Mouse (Mus musculus): ENCODE data around the gene Secisbp2l. TPM values are rescaled to one million over a fixed set of nuclear protein-coding genes. Genes with fewer than 3 reads are reported as not detected.

The Secisbp2l gene
- 22.1 and 23.5 TPM in 2 replicates for polyA plus RNA-seq (2014; fragmentation: Nextera tagmentation; extraction: Ambion mirVana)

DNA sequence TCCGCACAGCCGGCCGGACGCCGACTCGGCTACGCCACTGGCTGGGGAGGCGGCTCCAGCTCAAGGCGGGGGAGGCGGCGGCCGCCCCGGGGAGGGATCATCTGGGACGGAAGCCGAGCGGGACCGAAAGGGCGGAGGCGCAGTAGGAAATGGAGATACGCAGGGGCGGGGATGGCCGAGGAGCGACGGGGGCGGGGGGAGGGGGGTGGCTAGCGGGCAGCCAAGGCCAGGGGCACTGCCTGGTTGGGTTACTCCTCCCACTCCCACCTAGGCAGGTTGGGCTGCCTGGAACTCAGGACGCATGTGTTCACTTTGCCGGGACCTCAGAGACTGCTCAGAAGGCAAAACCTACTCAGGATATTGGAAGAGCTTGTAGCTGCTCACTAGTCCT is at the start of gene Secisbp2l:
TSS of gene Secisbp2l (minus strand) at position 152 of the 391 bp plus-strand sequence.
- Histone ChIP-seq H3K4me3 (ENCODE audit: low read depth, low read length) (peak within 1 kb of the TSS; percentile 87), H3K9me3 (ENCODE audit: control insufficient read depth, low read length) (no peaks in the 10 kb centered on the region)
- WGBS = 0% methylated on average over 25 of the region's 28 CpGs

DNA sequence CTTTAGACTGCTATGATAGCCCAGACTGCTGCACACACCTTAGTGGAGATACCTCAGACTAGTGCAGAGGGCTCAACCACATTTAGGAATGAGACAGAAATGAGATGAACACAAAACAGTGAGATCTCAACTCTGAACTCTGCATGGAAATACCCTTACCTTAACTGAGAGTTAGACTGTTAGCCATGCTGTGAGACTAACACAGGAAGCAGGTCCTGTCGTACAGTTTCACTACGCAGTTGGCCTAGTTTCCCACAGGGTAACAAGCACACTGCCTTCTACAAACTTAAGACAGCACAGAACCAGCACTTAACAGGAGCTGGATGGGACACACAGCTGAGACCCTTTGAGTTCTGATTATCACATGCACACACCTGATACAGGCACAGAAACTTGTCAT is 47.3 kb upstream of the Secisbp2l start:
- Histone ChIP-seq H3K9me3 (ENCODE audit: control insufficient read depth, low read length) (no peaks in the 10 kb centered on the region), H3K27me3 (ENCODE audit: control insufficient read depth, insufficient read depth, low read length) (no peaks in the 10 kb centered on the region)

More for the DNA sequence above, at the start of gene Secisbp2l:
- peak; percentile 91 for ATAC-seq (ENCODE audit: insufficient number of reproducible peaks, low FRiP score, low TSS enrichment, low read depth)
- peak; percentile 94 for DNase-seq (ENCODE audit: low spot score)
- Histone ChIP-seq H3K27me3 (ENCODE audit: control insufficient read depth, insufficient read depth, low read length) (no peaks in the 10 kb centered on the region), H3K36me3 (ENCODE audit: control insufficient read depth, insufficient read depth, low read length) (no peaks in the 10 kb centered on the region), H3K9ac (ENCODE audit: low read length) (peak within 1 kb of the TSS; percentile 87), H3K27ac (replicated peaks; ENCODE audit: low read depth, low read length) (0 out of 2 replicates have a peak within 1 kb of the TSS, but pooled peaks have one; percentile 56), H3K4me2 (ENCODE audit: low read depth, severe bottlenecking) (peak within 1 kb of the TSS; percentile 53), H3K4me1 (ENCODE audit: control insufficient read depth, insufficient read depth, low read length) (0 out of 2 replicates have a peak, but pooled peaks cover 2% of the 10 kb centered on the region)

DNA sequence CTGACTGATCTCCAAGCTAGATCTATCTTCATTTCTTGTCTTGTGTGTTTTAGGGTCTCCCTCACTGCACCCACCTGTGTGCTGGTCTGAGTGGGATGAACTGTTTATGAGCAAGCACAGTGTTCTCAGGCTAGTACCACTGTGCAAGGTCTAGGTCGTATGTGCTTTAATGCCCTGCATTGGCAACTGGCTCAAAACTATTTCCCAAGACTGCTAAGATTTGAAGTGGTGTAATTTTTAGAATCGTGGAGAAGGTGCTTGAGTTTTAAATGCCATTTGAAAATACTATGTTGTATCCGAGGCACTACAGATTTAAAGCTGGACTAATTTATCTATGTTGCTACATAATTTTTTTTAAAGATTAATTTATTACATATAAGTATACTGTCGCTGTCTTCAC is 45.2 kb upstream of the Secisbp2l start:
- no peaks in the 10 kb centered on the region for H3K9me3 ChIP-seq (ENCODE audit: control insufficient read depth, low read length)
- H3K27me3 ChIP-seq (ENCODE audit: control insufficient read depth, insufficient read depth, low read length) = no peaks in the 10 kb centered on the region
- no peak overlapping the region for H3K4me2 ChIP-seq (ENCODE audit: low read depth, severe bottlenecking)
- H3K27ac ChIP-seq (replicated peaks; ENCODE audit: low read depth, low read length) = no peak overlapping the region
- H3K36me3 ChIP-seq (ENCODE audit: control insufficient read depth, insufficient read depth, low read length) = peaks cover 3% of the 10 kb centered on the region; the same call in 1 of the 2 replicates
- no peak overlapping the region for H3K4me3 ChIP-seq (ENCODE audit: low read depth, low read length)
- WGBS = 91% methylated on average over 4 of the region's 4 CpGs
- ATAC-seq (ENCODE audit: insufficient number of reproducible peaks, low FRiP score, low TSS enrichment, low read depth) = no peak
- H3K4me1 ChIP-seq (ENCODE audit: control insufficient read depth, insufficient read depth, low read length) = no peaks in the 10 kb centered on the region
- no peak overlapping the region for H3K9ac ChIP-seq (ENCODE audit: low read length)
- DNase-seq (ENCODE audit: low spot score) = no peak

More for the DNA sequence above, 47.3 kb upstream of the Secisbp2l start:
- Histone ChIP-seq H3K36me3 (ENCODE audit: control insufficient read depth, insufficient read depth, low read length) (peaks cover 4% of the 10 kb centered on the region; the same call in 1 of the 2 replicates), H3K4me1 (ENCODE audit: control insufficient read depth, insufficient read depth, low read length) (no peaks in the 10 kb centered on the region), H3K9ac (ENCODE audit: low read length) (no peak overlapping the region), H3K27ac (replicated peaks; ENCODE audit: low read depth, low read length) (no peak overlapping the region), H3K4me2 (ENCODE audit: low read depth, severe bottlenecking) (no peak overlapping the region), H3K4me3 (ENCODE audit: low read depth, low read length) (no peak overlapping the region)
- 89% methylated on average over 2 of the region's 2 CpGs for whole genome bisulfite sequencing
- DNase-seq (ENCODE audit: low spot score) (no peak), ATAC-seq (ENCODE audit: insufficient number of reproducible peaks, low FRiP score, low TSS enrichment, low read depth) (no peak)

DNA sequence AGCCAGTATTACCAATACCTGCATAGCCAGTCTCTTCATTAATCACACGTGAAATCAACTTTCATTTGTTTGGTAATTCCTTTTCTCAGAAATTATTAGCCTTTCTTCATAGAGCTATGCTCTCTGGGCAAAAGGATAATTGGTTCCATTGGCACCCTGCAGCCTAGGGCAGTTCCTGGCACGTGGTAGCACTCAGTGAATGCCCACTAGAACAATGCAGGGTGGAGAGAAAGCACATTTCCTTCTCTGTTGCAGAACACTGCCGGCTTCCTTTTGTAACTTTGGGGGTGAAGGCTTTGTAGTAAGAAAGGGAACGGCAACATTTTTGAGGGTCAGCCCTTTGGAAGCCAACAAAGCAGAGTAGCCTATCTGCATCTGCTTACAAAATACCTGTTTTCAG is 43.5 kb upstream of the Secisbp2l start:
- no peak overlapping the region for H3K4me3 ChIP-seq (ENCODE audit: low read depth, low read length)
- H3K4me2 ChIP-seq (ENCODE audit: low read depth, severe bottlenecking) = no peak overlapping the region
- no peaks in the 10 kb centered on the region for H3K9me3 ChIP-seq (ENCODE audit: control insufficient read depth, low read length)
- H3K27ac ChIP-seq (replicated peaks; ENCODE audit: low read depth, low read length) = no peak overlapping the region
- ATAC-seq (ENCODE audit: insufficient number of reproducible peaks, low FRiP score, low TSS enrichment, low read depth) = no peak
- 72% methylated on average over 4 of the region's 4 CpGs for WGBS
- no peaks in the 10 kb centered on the region for H3K27me3 ChIP-seq (ENCODE audit: control insufficient read depth, insufficient read depth, low read length)
- DNase-seq (ENCODE audit: low spot score) = no peak
- no peak overlapping the region for H3K9ac ChIP-seq (ENCODE audit: low read length)
- H3K4me1 ChIP-seq (ENCODE audit: control insufficient read depth, insufficient read depth, low read length) = no peaks in the 10 kb centered on the region
- H3K36me3 ChIP-seq (ENCODE audit: control insufficient read depth, insufficient read depth, low read length) = no peaks in the 10 kb centered on the region; the same call in 1 of the 2 replicates

DNA sequence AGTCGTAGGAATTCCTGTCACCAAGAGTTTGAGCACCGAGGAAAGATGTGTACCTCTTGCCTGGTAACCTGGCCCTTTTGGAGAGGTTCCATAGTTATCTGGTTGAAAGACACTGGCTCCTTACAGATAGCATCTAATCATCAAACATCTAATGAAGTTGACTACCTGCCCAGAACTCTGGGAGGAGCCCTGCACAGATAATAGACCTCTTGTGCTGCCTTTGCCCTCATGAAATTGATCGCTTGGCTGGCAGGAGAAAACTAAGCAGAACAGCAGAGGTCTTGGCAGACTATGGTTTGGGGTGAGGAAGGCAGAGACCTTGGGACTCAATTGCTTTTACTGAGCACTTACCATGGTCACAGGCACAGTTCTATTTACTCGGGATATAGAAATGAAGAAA is 37.7 kb upstream of the Secisbp2l start:
- Histone ChIP-seq H3K36me3 (ENCODE audit: control insufficient read depth, insufficient read depth, low read length) (no peaks in the 10 kb centered on the region), H3K9me3 (ENCODE audit: control insufficient read depth, low read length) (no peaks in the 10 kb centered on the region), H3K27ac (replicated peaks; ENCODE audit: low read depth, low read length) (no peak overlapping the region), H3K4me3 (ENCODE audit: low read depth, low read length) (no peak overlapping the region), H3K27me3 (ENCODE audit: control insufficient read depth, insufficient read depth, low read length) (no peaks in the 10 kb centered on the region), H3K4me2 (ENCODE audit: low read depth, severe bottlenecking) (no peak overlapping the region), H3K9ac (ENCODE audit: low read length) (no peak overlapping the region), H3K4me1 (ENCODE audit: control insufficient read depth, insufficient read depth, low read length) (no peaks in the 10 kb centered on the region)
- 89% methylated on average over 4 of the region's 4 CpGs for whole genome bisulfite sequencing
- DNase-seq (ENCODE audit: low spot score) (no peak), ATAC-seq (ENCODE audit: insufficient number of reproducible peaks, low FRiP score, low TSS enrichment, low read depth) (no peak)

DNA sequence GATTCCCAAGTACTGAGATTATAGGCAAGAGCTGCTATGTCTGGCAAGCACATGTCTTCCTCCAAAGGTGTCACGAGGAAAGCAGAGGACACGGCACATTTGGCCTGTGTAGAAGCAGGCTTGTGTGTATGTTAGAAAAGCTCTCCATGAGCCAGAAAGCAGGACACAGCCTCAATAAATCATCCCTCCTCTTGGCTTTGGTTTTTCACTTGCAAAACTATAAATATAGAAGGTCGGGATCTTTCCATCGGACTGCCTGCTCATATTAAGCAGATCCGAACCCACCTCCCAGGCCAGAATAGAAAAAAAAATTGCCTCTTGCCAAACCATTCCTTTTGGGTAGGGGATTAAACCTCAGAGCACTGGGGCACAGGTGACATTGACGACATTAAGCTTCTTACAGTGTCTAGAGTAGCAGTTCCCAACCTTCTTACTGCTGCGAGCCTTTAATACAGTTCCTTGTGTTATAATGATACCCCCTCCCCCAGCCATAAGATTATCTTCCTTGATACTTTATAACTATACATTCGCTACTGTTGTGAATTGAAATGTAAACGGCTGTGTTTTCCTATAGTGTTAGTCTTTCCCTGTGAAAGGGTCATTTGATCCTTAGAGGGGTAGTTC is 31.4 kb upstream of the Secisbp2l start:
- ATAC-seq (ENCODE audit: insufficient number of reproducible peaks, low FRiP score, low TSS enrichment, low read depth) (no peak), DNase-seq (ENCODE audit: low spot score) (no peak)
- H3K4me3 ChIP-seq (ENCODE audit: low read depth, low read length) = no peak overlapping the region
- no peak overlapping the region for H3K27ac ChIP-seq (replicated peaks; ENCODE audit: low read depth, low read length)
- H3K27me3 ChIP-seq (ENCODE audit: control insufficient read depth, insufficient read depth, low read length) = no peaks in the 10 kb centered on the region
- H3K9me3 ChIP-seq (ENCODE audit: control insufficient read depth, low read length) = no peaks in the 10 kb centered on the region
- no peak overlapping the region for H3K4me2 ChIP-seq (ENCODE audit: low read depth, severe bottlenecking)
- H3K9ac ChIP-seq (ENCODE audit: low read length) = no peak overlapping the region
- H3K4me1 ChIP-seq (ENCODE audit: control insufficient read depth, insufficient read depth, low read length) = no peaks in the 10 kb centered on the region
- 75% methylated on average over 9 of the region's 9 CpGs for WGBS
- H3K36me3 ChIP-seq (ENCODE audit: control insufficient read depth, insufficient read depth, low read length) = no peaks in the 10 kb centered on the region

DNA sequence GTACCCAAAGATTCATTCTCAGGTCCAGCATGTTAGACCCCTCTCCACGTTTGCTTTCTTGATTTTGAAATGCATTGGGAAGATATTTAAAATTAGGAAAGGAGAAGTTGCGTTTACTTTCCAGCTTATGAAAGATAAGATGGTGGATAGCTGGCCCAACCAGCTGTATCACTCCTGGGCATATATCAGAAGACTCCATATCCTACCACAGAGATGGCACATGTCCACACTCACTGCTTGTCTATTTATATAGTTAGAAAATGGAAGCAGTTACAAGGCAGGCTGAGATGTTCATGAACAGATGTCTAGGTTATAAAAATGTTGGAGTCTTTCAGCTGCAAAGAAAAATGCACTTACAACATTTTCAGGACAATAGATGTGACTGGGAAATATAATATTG is 28.7 kb upstream of the Secisbp2l start:
- H3K4me1 ChIP-seq (ENCODE audit: control insufficient read depth, insufficient read depth, low read length) = no peaks in the 10 kb centered on the region
- no peak for ATAC-seq (ENCODE audit: insufficient number of reproducible peaks, low FRiP score, low TSS enrichment, low read depth)
- no peak overlapping the region for H3K4me2 ChIP-seq (ENCODE audit: low read depth, severe bottlenecking)
- no peaks in the 10 kb centered on the region for H3K36me3 ChIP-seq (ENCODE audit: control insufficient read depth, insufficient read depth, low read length)
- no peaks in the 10 kb centered on the region for H3K27me3 ChIP-seq (ENCODE audit: control insufficient read depth, insufficient read depth, low read length)
- no peak for DNase-seq (ENCODE audit: low spot score)
- H3K9me3 ChIP-seq (ENCODE audit: control insufficient read depth, low read length) = no peaks in the 10 kb centered on the region
- no peak overlapping the region for H3K27ac ChIP-seq (replicated peaks; ENCODE audit: low read depth, low read length)
- 86% methylated on average over 2 of the region's 2 CpGs for WGBS
- H3K9ac ChIP-seq (ENCODE audit: low read length) = no peak overlapping the region
- no peak overlapping the region for H3K4me3 ChIP-seq (ENCODE audit: low read depth, low read length)

DNA sequence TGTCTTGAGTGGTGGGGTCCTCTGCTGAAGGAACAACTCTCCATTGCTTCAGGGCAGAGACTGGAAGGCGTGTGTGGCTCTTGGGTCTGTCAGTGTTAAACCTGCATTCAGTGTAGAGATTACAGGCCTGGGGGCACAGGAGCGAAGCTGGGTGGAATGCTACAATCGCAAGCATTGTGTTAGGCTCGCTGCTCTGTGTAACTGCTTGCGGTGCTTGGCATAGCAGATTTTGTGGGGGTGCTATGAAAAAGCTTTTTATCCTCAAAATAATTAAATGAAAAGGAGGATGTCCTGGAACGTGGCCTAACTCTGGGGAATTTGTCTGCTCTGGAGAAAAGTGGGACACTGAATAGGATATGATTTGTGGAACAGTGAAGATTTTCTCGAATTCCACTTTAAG is 26.9 kb upstream of the Secisbp2l start:
- 80% methylated on average over 7 of the region's 7 CpGs for WGBS
- Histone ChIP-seq H3K36me3 (ENCODE audit: control insufficient read depth, insufficient read depth, low read length) (no peaks in the 10 kb centered on the region), H3K9me3 (ENCODE audit: control insufficient read depth, low read length) (no peaks in the 10 kb centered on the region), H3K4me1 (ENCODE audit: control insufficient read depth, insufficient read depth, low read length) (no peaks in the 10 kb centered on the region), H3K27me3 (ENCODE audit: control insufficient read depth, insufficient read depth, low read length) (no peaks in the 10 kb centered on the region), H3K9ac (ENCODE audit: low read length) (no peak overlapping the region), H3K4me3 (ENCODE audit: low read depth, low read length) (no peak overlapping the region), H3K27ac (replicated peaks; ENCODE audit: low read depth, low read length) (no peak overlapping the region), H3K4me2 (ENCODE audit: low read depth, severe bottlenecking) (no peak overlapping the region)
- no peak for DNase-seq (ENCODE audit: low spot score)
- ATAC-seq (ENCODE audit: insufficient number of reproducible peaks, low FRiP score, low TSS enrichment, low read depth) = no peak

DNA sequence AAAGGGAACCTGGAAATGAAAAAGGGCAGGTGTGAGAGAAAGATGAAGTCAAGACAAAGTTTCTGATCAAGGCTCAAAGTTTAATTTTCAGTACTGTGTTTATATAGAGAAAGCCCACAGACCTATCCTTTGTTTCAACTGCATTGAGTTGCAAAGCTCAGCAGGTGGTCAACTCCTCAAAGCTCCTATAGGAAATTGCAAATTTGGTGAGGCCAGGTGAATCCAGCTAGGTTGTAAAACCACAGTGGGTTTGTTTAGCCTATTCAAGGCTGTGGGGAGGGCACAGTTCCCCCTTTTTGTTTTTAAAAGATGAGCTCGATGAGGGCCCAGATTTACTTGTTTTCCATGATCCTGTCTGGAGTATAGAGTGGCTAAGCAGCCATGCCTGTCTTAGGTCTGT is 23.2 kb upstream of the Secisbp2l start:
- Histone ChIP-seq H3K27ac (replicated peaks; ENCODE audit: low read depth, low read length) (no peak overlapping the region), H3K27me3 (ENCODE audit: control insufficient read depth, insufficient read depth, low read length) (no peaks in the 10 kb centered on the region), H3K4me2 (ENCODE audit: low read depth, severe bottlenecking) (no peak overlapping the region), H3K36me3 (ENCODE audit: control insufficient read depth, insufficient read depth, low read length) (no peaks in the 10 kb centered on the region), H3K9ac (ENCODE audit: low read length) (no peak overlapping the region), H3K4me3 (ENCODE audit: low read depth, low read length) (no peak overlapping the region), H3K9me3 (ENCODE audit: control insufficient read depth, low read length) (no peaks in the 10 kb centered on the region), H3K4me1 (ENCODE audit: control insufficient read depth, insufficient read depth, low read length) (no peaks in the 10 kb centered on the region)
- no peak for ATAC-seq (ENCODE audit: insufficient number of reproducible peaks, low FRiP score, low TSS enrichment, low read depth)
- no peak for DNase-seq (ENCODE audit: low spot score)
- 59% methylated on average over 1 of the region's 1 CpGs for WGBS

All from limb, embryonic 11.5 days (tissue).